Mouse (Mus musculus): ENCODE measurements around the gene Sec13. TPM values are rescaled to one million over a fixed set of nuclear protein-coding genes. Genes with fewer than 3 reads are reported as not detected.

Gene Sec13
- 288 and 313 TPM in 2 replicates for polyA plus RNA-seq (2016; fragmentation: Nextera tagmentation; extraction: Ambion mirVana)

- H3K36me3 ChIP-seq: peaks cover 29% of the 10 kb centered on the region
- H3K27ac ChIP-seq: peak within 1 kb of the TSS; percentile 90
- H3K4me3 ChIP-seq: peak within 1 kb of the TSS; percentile 88
- H3K9me3 ChIP-seq: no peaks in the 10 kb centered on the region
- peak; percentile 88 for DNase-seq (ENCODE audit: low spot score)
- 7% methylated on average over 41 of the region's 41 CpGs for WGBS
- no peaks in the 10 kb centered on the region for H3K27me3 ChIP-seq (ENCODE audit: insufficient read depth, poor library complexity, severe bottlenecking)
- peaks cover 14% of the 10 kb centered on the region for H3K4me1 ChIP-seq
These were observed at the start of gene Sec13 for GRCm38 (mm10) chr6:113740236-113741217. TSS of gene Sec13 (minus strand) at chr6:113740743.

- Histone ChIP-seq H3K36me3 (no peaks in the 10 kb centered on the region), H3K27me3 (ENCODE audit: insufficient read depth, poor library complexity, severe bottlenecking) (peaks cover 11% of the 10 kb centered on the region; the same call in 1 of the 2 replicates), H3K9me3 (no peaks in the 10 kb centered on the region), H3K4me1 (peaks cover 12% of the 10 kb centered on the region), H3K27ac (no peak overlapping the region), H3K4me3 (no peak overlapping the region)
- WGBS: 47% methylated on average over 6 of the region's 6 CpGs
- DNase-seq (ENCODE audit: low spot score): no peak
These were observed 47.0 kb upstream of the Sec13 start for GRCm38 (mm10) chr6:113787459-113787968.

DNA sequence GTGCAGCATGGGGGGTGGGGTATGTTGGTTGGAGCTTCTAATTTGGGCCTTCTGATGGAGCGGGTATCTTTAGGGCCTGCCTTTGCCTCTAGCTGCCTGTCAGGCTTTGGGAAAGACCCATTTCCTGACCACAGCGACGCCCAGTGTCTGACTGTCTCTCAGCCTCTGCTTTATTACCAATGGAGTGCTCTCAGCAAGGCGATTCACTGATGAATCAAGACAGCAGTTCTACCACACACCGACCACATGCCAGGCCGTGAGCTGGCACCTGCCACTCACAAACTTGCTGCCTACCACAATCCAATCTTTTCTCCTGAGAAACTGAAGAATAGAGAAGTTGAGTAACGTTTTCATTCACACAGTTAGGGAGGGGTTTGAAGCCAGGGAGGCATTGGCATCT lies 45.1 kb upstream of the Sec13 start:
- no peak for DNase-seq (ENCODE audit: low spot score)
- H3K9me3 ChIP-seq: no peaks in the 10 kb centered on the region
- H3K36me3 ChIP-seq: no peaks in the 10 kb centered on the region
- H3K4me3 ChIP-seq: no peak overlapping the region
- H3K27ac ChIP-seq: no peak overlapping the region
- peaks cover 12% of the 10 kb centered on the region for H3K4me1 ChIP-seq
- 78% methylated on average over 7 of the region's 7 CpGs for WGBS
- peaks cover 7% of the 10 kb centered on the region; the same call in 1 of the 2 replicates for H3K27me3 ChIP-seq (ENCODE audit: insufficient read depth, poor library complexity, severe bottlenecking)

DNA sequence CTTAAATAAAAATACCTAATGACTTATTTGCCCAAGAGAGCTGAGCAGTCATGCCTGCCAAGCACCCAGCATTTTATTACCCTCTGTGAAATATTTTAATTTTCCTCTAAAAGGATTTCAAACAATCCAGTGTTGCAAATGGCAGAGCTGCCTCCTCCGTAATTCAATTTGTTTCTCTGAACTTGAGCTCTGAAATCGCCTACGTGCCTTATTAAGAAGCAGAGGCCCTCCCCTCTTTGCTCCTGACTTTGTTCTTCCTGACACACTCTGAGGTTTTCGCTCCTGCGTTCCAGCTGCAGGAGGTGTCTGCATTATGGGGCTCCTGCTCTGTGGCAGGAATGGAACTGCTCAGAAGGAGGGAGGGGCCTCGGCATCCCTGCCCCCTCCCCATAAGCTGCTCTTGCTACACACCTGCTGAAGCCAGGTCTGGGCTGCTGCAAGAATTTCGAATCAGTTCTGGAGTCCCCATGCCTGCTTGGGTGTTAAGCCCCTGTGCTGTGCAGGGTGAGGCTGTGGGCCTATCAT lies 37.7 kb upstream of the Sec13 start:
- H3K27me3 ChIP-seq (ENCODE audit: insufficient read depth, poor library complexity, severe bottlenecking): peaks cover 13% of the 10 kb centered on the region
- no peak for DNase-seq (ENCODE audit: low spot score)
- no peak overlapping the region for H3K27ac ChIP-seq
- H3K4me3 ChIP-seq: no peak overlapping the region
- no peaks in the 10 kb centered on the region for H3K9me3 ChIP-seq
- no peaks in the 10 kb centered on the region for H3K4me1 ChIP-seq
- WGBS: 61% methylated on average over 7 of the region's 7 CpGs
- no peaks in the 10 kb centered on the region for H3K36me3 ChIP-seq

DNA sequence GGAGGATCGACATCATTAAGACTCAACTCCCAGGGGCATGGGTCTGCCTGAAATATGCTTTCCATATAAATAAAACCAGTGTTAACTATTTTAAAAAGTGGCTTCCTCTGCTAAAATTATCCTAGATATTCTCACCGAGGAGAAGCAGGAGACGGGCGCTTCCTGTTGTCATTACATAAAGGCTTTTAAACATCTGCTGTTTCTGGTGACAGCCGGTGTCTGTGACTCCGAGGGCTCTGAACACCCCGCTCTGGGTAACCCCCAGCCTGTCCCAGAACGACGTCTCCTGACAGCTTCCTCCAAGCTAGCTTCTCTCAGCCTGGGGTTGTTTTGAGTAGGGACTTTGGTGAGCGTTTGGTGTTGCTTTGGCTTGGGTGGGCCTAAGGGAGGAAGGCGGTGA lies 28.3 kb upstream of the Sec13 start:
- Histone ChIP-seq H3K9me3 (no peaks in the 10 kb centered on the region), H3K27me3 (ENCODE audit: insufficient read depth, poor library complexity, severe bottlenecking) (peaks cover 40% of the 10 kb centered on the region), H3K4me1 (0 out of 2 replicates have a peak, but pooled peaks cover 4% of the 10 kb centered on the region), H3K4me3 (no peak overlapping the region), H3K27ac (no peak overlapping the region), H3K36me3 (no peaks in the 10 kb centered on the region)
- DNase-seq (ENCODE audit: low spot score): no peak
- 60% methylated on average over 11 of the region's 11 CpGs for WGBS

- Histone ChIP-seq H3K27me3 (ENCODE audit: insufficient read depth, poor library complexity, severe bottlenecking) (peaks cover 68% of the 10 kb centered on the region), H3K27ac (no peak overlapping the region), H3K36me3 (no peaks in the 10 kb centered on the region), H3K4me3 (no peak overlapping the region), H3K9me3 (no peaks in the 10 kb centered on the region), H3K4me1 (no peaks in the 10 kb centered on the region)
- WGBS: 26% methylated on average over 7 of the region's 7 CpGs
- DNase-seq (ENCODE audit: low spot score): no peak
These were observed 21.1 kb upstream of the Sec13 start for GRCm38 (mm10) chr6:113761644-113762043.

GRCm38 (mm10) chr6:113749119-113749685 lies 8.7 kb upstream of the Sec13 start:
- no peak overlapping the region for H3K4me3 ChIP-seq
- H3K27me3 ChIP-seq (ENCODE audit: insufficient read depth, poor library complexity, severe bottlenecking): peaks cover 62% of the 10 kb centered on the region
- H3K4me1 ChIP-seq: peaks cover 6% of the 10 kb centered on the region
- WGBS: 63% methylated on average over 17 of the region's 17 CpGs
- H3K9me3 ChIP-seq: no peaks in the 10 kb centered on the region
- H3K36me3 ChIP-seq: no peaks in the 10 kb centered on the region
- no peak overlapping the region for H3K27ac ChIP-seq
- no peak for DNase-seq (ENCODE audit: low spot score)

- no peaks in the 10 kb centered on the region for H3K36me3 ChIP-seq
- 21% methylated on average over 26 of the region's 26 CpGs for WGBS
- no peaks in the 10 kb centered on the region for H3K9me3 ChIP-seq
- H3K4me1 ChIP-seq: peaks cover 6% of the 10 kb centered on the region
- peaks cover 54% of the 10 kb centered on the region for H3K27me3 ChIP-seq (ENCODE audit: insufficient read depth, poor library complexity, severe bottlenecking)
- DNase-seq (ENCODE audit: low spot score): no peak
- peak overlapping the region; percentile 33 for H3K4me3 ChIP-seq
- 0 out of 2 replicates have a peak overlapping the region, but pooled peaks have one; percentile 42 for H3K27ac ChIP-seq
These were observed 7.8 kb upstream of the Sec13 start for GRCm38 (mm10) chr6:113748351-113748750.

DNA sequence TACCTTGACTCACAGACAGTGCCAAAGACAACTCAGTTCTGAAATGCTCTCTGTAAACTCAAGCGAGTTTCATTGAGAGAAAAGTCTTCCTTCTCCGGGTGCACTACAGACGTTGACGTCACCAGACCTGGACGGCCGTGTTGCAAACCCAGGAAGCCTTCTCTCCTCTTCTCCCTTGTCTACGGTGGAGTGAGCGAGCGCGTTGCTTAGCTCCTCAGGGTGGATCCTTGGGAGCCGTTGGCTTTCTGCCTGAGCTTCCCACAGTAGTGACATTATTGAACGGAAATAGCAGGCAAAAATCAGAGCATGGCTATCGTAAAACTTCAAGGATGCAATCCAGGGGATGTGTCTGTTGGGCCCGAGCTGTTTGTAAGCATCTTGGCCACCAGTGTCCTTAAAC lies 6.7 kb upstream of the Sec13 start:
- H3K4me3 ChIP-seq: no peak overlapping the region
- H3K27me3 ChIP-seq (ENCODE audit: insufficient read depth, poor library complexity, severe bottlenecking): peaks cover 52% of the 10 kb centered on the region
- WGBS: 84% methylated on average over 14 of the region's 14 CpGs
- H3K4me1 ChIP-seq: peaks cover 6% of the 10 kb centered on the region
- DNase-seq (ENCODE audit: low spot score): no peak
- H3K9me3 ChIP-seq: no peaks in the 10 kb centered on the region
- H3K36me3 ChIP-seq: no peaks in the 10 kb centered on the region
- H3K27ac ChIP-seq: no peak overlapping the region

DNA sequence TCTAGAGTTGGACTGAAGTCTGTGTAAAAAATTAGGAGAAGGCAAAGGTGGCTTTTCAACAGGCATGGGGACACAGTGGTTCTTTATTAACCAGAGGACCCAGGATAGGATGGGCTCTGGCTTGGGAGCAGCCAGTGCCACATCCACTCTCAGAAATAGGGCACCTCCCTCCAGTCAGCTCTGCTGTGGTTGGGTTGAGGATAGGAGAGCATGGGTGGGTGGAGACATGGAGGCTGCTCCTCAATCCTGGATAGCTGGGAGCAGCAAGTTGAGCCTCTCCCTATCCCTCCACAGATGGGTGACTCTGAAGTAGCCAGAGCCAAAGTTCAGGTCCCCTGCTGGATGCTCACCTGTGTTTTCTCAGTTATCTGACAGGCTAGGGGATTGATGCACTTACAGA lies 4.6 kb upstream of the Sec13 start:
- DNase-seq (ENCODE audit: low spot score): no peak
- no peaks in the 10 kb centered on the region for H3K36me3 ChIP-seq
- H3K27ac ChIP-seq: no peak overlapping the region
- H3K4me3 ChIP-seq: no peak overlapping the region
- H3K4me1 ChIP-seq: peaks cover 10% of the 10 kb centered on the region
- peaks cover 37% of the 10 kb centered on the region for H3K27me3 ChIP-seq (ENCODE audit: insufficient read depth, poor library complexity, severe bottlenecking)
- no peaks in the 10 kb centered on the region for H3K9me3 ChIP-seq

DNA sequence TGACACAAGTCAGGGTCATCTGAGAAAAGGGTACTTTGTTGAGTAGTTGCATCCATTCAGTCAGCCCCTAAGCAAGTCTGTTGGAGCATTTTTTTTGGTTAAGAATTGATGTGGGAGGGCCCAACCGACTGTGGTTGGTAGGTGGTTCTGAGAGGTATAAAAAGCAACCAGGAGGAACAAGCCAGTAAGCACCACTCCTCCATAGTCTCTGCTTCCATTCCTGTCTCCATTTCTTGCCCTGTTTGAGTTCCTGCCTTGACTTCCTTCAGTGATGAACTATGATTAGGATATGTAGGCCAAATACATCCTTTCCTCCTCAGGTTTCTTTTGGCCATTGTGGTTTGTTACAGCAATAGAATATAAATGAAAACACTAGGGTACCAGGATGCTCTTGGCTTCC lies 2.6 kb upstream of the Sec13 start:
- peaks cover 4% of the 10 kb centered on the region; the same call in 1 of the 2 replicates for H3K36me3 ChIP-seq
- H3K27me3 ChIP-seq (ENCODE audit: insufficient read depth, poor library complexity, severe bottlenecking): peaks cover 17% of the 10 kb centered on the region
- DNase-seq (ENCODE audit: low spot score): no peak
- 39% methylated on average over 1 of the region's 1 CpGs for WGBS
- H3K4me1 ChIP-seq: peaks cover 14% of the 10 kb centered on the region
- H3K4me3 ChIP-seq: no peak overlapping the region
- no peaks in the 10 kb centered on the region for H3K9me3 ChIP-seq
- no peak overlapping the region for H3K27ac ChIP-seq

GRCm38 (mm10) chr6:113742321-113742720 lies 1.8 kb upstream of the Sec13 start:
- Histone ChIP-seq H3K36me3 (peaks cover 12% of the 10 kb centered on the region), H3K9me3 (no peaks in the 10 kb centered on the region), H3K4me1 (peaks cover 14% of the 10 kb centered on the region), H3K4me3 (no peak overlapping the region), H3K27ac (no peak overlapping the region), H3K27me3 (ENCODE audit: insufficient read depth, poor library complexity, severe bottlenecking) (peaks cover 11% of the 10 kb centered on the region; the same call in 1 of the 2 replicates)
- 58% methylated on average over 1 of the region's 1 CpGs for WGBS
- DNase-seq (ENCODE audit: low spot score): no peak

DNA sequence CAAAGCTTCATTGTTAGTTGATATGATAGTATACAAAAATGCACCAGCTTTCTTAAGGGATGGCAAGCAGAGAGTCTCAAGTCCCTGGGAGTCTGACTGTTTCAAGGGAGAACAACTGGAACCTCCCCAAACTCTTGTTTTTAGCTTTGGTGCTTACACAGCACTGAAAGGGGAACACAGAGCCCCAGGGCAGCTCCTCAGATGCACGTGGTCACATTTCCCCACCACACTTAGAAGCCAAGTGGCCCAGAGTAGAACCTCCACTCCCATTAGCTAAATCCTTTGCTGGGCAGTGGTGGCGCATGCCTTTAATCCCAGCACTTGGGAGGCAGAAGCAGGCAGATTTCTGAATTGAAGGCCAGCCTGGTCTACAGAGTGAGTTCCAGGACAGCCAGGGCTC lies 882 bp upstream of the Sec13 start:
- Histone ChIP-seq H3K4me3 (no peak overlapping the region), H3K36me3 (peaks cover 20% of the 10 kb centered on the region), H3K4me1 (peaks cover 14% of the 10 kb centered on the region), H3K27ac (no peak overlapping the region), H3K9me3 (no peaks in the 10 kb centered on the region), H3K27me3 (ENCODE audit: insufficient read depth, poor library complexity, severe bottlenecking) (peaks cover 7% of the 10 kb centered on the region; the same call in 1 of the 2 replicates)
- WGBS: 63% methylated on average over 2 of the region's 2 CpGs
- DNase-seq (ENCODE audit: low spot score): no peak
